Mouse (Mus musculus) heart, embryonic 11.5 days (tissue): Measurements from ENCODE around the gene Fam19a1. TPM values are rescaled to one million over a fixed set of nuclear protein-coding genes. Genes with fewer than 3 reads are reported as not detected.
A peak's percentile ranks its signal among the peaks of the same experiment; 100 is the strongest.

Experiments used
- ATAC-seq: fragments of 200-750 bp; cut with Nextera tagmentation; replicated peaks from 2 replicates; pipeline ENCODE4 v1.8.0; 2017; ENCODE audit warnings: moderate library complexity; ENCODE audit not compliant: insufficient number of reproducible peaks, low FRiP score, low TSS enrichment
- H3K27ac ChIP-seq: fragments of 300-500 bp; sonication (generic); 2 replicates; pipeline ENCODE4 v1.5.1; 2014; ENCODE audit warnings: mild to moderate bottlenecking, low read depth, low read length
- H3K27me3 ChIP-seq: fragments of 300-500 bp; sonication (generic); 2 replicates; pipeline ENCODE4 v1.6.1; 2014; ENCODE audit warnings: mild to moderate bottlenecking, low read length, mixed read lengths; ENCODE audit not compliant: control insufficient read depth, insufficient read depth
- H3K36me3 ChIP-seq: fragments of 300-500 bp; sonication (generic); 2 replicates; pipeline ENCODE4 v1.6.1; 2014; ENCODE audit warnings: mild to moderate bottlenecking, low read length, moderate library complexity, mixed read lengths; ENCODE audit not compliant: control insufficient read depth, insufficient read depth
- H3K4me1 ChIP-seq: fragments of 300-500 bp; sonication (generic); 2 replicates; pipeline ENCODE4 v1.6.1; 2014; ENCODE audit warnings: low read length; ENCODE audit not compliant: control insufficient read depth, insufficient read depth
- H3K4me2 ChIP-seq: fragments of 300-500 bp; sonication (generic); 2 replicates; pipeline ENCODE4 v1.6.1; 2014; ENCODE audit warnings: mild to moderate bottlenecking, moderate library complexity
- H3K4me3 ChIP-seq: fragments of 300-500 bp; sonication (generic); 2 replicates; pipeline ENCODE4 v1.5.1; 2014; ENCODE audit warnings: low read depth, low read length
- H3K9ac ChIP-seq: fragments of 300-500 bp; sonication (generic); 2 replicates; pipeline ENCODE4 v1.6.1; 2014; ENCODE audit warnings: mild to moderate bottlenecking, low read depth, low read length, moderate library complexity
- H3K9me3 ChIP-seq: fragments of 300-500 bp; sonication (generic); replicated peaks from 2 replicates; pipeline ENCODE4 v1.6.1; 2016; ENCODE audit warnings: low read length; ENCODE audit not compliant: control insufficient read depth
- WGBS: fragments of 180-500 bp; shearing (Covaris S2); extraction: QIAGEN DNeasy Blood & Tissue Kit; methylation state at CpG from one replicate; pipeline ENCODE4 v1.1.7; 2014; ENCODE audit not compliant: insufficient replicate concordance; 5-methylcytosine and 5-hydroxymethylcytosine counted together
- polyA plus RNA-seq: library from polyadenylated mRNA; unstranded; fragments of >200 nt; fragmentation: Nextera tagmentation; extraction: Ambion mirVana; gene quantifications from 2 replicates; pipeline ENCODE4 v1.2.1, GENCODE M21; 2014

Fam19a1 gene
- polyA plus RNA-seq, result 0.48 and 0.50 TPM in 2 replicates

- Histone ChIP-seq H3K4me3 (no peak within 1 kb of the TSS), H3K4me2 (peak within 1 kb of the TSS; percentile 37), H3K9me3 (no peaks in the 10 kb centered on the region), H3K36me3 (no peaks in the 10 kb centered on the region), H3K27me3 (no peaks in the 10 kb centered on the region), H3K27ac (no peak within 1 kb of the TSS), H3K9ac (no peak within 1 kb of the TSS), H3K4me1 (no peaks in the 10 kb centered on the region)
- WGBS, result 32% methylated on average over 6 of the region's 6 CpGs
- no peak for ATAC-seq
Measured at GRCm38 (mm10) chr6:96112854-96113253, at the start of gene Fam19a1. TSS of gene Fam19a1 (plus strand) at chr6:96113154.

DNA sequence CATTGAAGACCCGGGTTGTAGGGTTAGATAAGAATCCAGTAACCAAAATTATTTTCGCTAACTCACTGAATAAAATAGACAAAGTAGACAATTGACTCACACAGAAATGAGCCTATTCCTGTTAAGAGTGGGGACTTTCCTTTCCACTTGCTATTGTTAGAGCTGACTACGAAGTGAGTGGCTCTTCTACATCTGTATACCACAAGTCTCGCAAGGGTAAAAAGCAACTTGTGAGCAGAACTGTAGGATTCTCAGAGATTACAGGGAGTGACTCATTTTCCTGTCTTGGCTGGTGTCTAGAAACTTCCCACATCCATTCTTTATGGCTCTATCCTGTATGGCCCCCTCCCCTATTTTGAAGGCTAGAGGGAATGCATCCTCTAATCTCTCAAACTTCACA is 41.9 kb upstream of the Fam19a1 start:
- Histone ChIP-seq H3K4me2 (no peak overlapping the region), H3K9me3 (no peaks in the 10 kb centered on the region), H3K27ac (no peak overlapping the region), H3K9ac (no peak overlapping the region), H3K4me3 (no peak overlapping the region), H3K27me3 (no peaks in the 10 kb centered on the region), H3K36me3 (no peaks in the 10 kb centered on the region), H3K4me1 (no peaks in the 10 kb centered on the region)
- 61% methylated on average over 4 of the region's 4 CpGs for WGBS
- no peak for ATAC-seq

GRCm38 (mm10) chr6:96071567-96071966 is 41.4 kb upstream of the Fam19a1 start:
- Histone ChIP-seq H3K4me2 (no peak overlapping the region), H3K27me3 (no peaks in the 10 kb centered on the region), H3K27ac (no peak overlapping the region), H3K9ac (no peak overlapping the region), H3K9me3 (no peaks in the 10 kb centered on the region), H3K36me3 (no peaks in the 10 kb centered on the region), H3K4me1 (no peaks in the 10 kb centered on the region), H3K4me3 (no peak overlapping the region)
- ATAC-seq, result no peak

DNA sequence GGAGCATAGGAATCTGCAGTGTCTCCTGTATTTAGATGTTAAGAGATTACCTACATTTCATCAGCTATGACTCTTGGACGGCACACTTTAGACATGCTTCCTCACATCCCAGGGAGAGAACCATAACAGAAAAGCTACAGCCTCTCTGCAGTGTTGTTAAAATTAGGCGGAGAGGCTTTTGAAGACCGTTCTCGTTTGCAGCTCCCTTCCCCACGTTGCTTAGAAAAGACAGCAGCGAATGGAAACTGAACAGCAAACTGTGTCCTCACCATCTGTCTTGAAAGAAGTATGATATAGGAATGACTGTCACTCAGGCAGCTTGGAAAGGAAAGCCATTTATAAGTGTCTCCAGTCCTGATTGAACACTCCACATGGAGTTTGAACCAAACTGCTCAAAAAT is 23.0 kb upstream of the Fam19a1 start:
- H3K9me3 ChIP-seq, result no peaks in the 10 kb centered on the region
- H3K27ac ChIP-seq, result no peak overlapping the region
- ATAC-seq, result no peak
- H3K4me2 ChIP-seq, result no peak overlapping the region
- H3K9ac ChIP-seq, result no peak overlapping the region
- 77% methylated on average over 6 of the region's 6 CpGs for WGBS
- no peaks in the 10 kb centered on the region for H3K36me3 ChIP-seq
- H3K4me1 ChIP-seq, result no peaks in the 10 kb centered on the region
- no peaks in the 10 kb centered on the region for H3K27me3 ChIP-seq
- no peak overlapping the region for H3K4me3 ChIP-seq

DNA sequence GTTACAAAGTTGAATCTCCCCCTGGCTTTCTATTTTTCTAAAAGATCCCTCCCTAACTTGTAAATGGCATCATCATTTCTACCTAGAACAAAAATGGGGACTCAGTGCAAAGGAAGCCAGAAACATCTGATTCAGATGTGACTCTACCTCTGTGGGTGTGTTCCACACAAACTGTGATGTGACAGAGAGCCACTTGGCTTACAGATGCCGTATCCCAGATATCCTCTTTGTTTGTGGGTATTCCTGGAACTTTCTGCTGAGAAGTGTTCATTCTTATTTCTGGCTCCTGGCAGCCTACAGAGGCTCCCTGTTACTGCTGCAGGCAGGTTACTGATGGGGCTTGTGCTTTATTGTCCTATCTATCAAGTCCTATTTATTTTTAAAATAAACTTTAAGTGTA is 19.2 kb upstream of the Fam19a1 start:
- 69% methylated on average over 1 of the region's 1 CpGs for WGBS
- no peak for ATAC-seq
- no peaks in the 10 kb centered on the region for H3K9me3 ChIP-seq
- no peak overlapping the region for H3K9ac ChIP-seq
- no peaks in the 10 kb centered on the region for H3K4me1 ChIP-seq
- H3K27ac ChIP-seq, result no peak overlapping the region
- H3K4me3 ChIP-seq, result no peak overlapping the region
- H3K36me3 ChIP-seq, result no peaks in the 10 kb centered on the region
- H3K4me2 ChIP-seq, result no peak overlapping the region
- no peaks in the 10 kb centered on the region for H3K27me3 ChIP-seq

GRCm38 (mm10) chr6:96098225-96098624 is 14.7 kb upstream of the Fam19a1 start:
- no peaks in the 10 kb centered on the region for H3K4me1 ChIP-seq
- no peak overlapping the region for H3K4me3 ChIP-seq
- H3K4me2 ChIP-seq, result no peak overlapping the region
- ATAC-seq, result no peak
- H3K9me3 ChIP-seq, result no peaks in the 10 kb centered on the region
- no peak overlapping the region for H3K27ac ChIP-seq
- no peaks in the 10 kb centered on the region for H3K36me3 ChIP-seq
- 77% methylated on average over 6 of the region's 6 CpGs for WGBS
- H3K27me3 ChIP-seq, result no peaks in the 10 kb centered on the region
- H3K9ac ChIP-seq, result no peak overlapping the region

DNA sequence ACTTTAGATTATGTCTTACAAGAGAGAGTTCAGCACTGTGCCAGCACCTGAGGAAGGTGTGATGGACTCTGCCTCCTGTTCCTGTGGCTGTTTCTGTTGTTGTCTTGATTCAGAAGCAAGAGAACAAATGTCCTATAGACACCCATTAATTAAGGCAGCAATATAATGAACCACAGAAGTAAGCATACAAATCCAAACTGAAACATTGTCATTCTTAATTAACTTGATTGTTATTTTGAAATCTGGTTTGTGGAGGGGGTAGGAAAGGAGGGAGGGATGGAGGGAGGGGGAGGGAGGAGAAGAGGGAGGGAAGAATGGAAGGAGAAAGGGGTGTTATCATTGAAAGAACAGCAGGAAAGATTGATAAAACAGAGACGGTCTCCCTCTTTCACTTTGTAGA is 1.3 kb upstream of the Fam19a1 start:
- Histone ChIP-seq H3K9ac (no peak overlapping the region), H3K27me3 (no peaks in the 10 kb centered on the region), H3K9me3 (no peaks in the 10 kb centered on the region), H3K4me2 (no peak overlapping the region), H3K4me3 (no peak overlapping the region), H3K36me3 (no peaks in the 10 kb centered on the region), H3K4me1 (no peaks in the 10 kb centered on the region), H3K27ac (no peak overlapping the region)
- no peak for ATAC-seq
- 30% methylated on average over 1 of the region's 1 CpGs for WGBS

- H3K27ac ChIP-seq, result no peak overlapping the region
- no peaks in the 10 kb centered on the region for H3K9me3 ChIP-seq
- 11% methylated on average over 1 of the region's 1 CpGs for WGBS
- no peaks in the 10 kb centered on the region for H3K36me3 ChIP-seq
- no peaks in the 10 kb centered on the region for H3K4me1 ChIP-seq
- ATAC-seq, result no peak
- H3K9ac ChIP-seq, result no peak overlapping the region
- H3K4me2 ChIP-seq, result no peak overlapping the region
- no peaks in the 10 kb centered on the region for H3K27me3 ChIP-seq
- H3K4me3 ChIP-seq, result no peak overlapping the region
Measured at GRCm38 (mm10) chr6:96114151-96114550, 1.2 kb downstream of the Fam19a1 start.

- no peaks in the 10 kb centered on the region for H3K27me3 ChIP-seq
- no peak for ATAC-seq
- H3K9me3 ChIP-seq, result no peaks in the 10 kb centered on the region
- H3K4me1 ChIP-seq, result no peaks in the 10 kb centered on the region
- H3K4me2 ChIP-seq, result peak overlapping the region; percentile 97
- H3K9ac ChIP-seq, result peak overlapping the region; percentile 72
- WGBS, result 10% methylated on average over 6 of the region's 6 CpGs
- no peaks in the 10 kb centered on the region for H3K36me3 ChIP-seq
- no peak overlapping the region for H3K27ac ChIP-seq
- peak overlapping the region; percentile 63 for H3K4me3 ChIP-seq
Measured at GRCm38 (mm10) chr6:96116148-96116533, 3.2 kb downstream of the Fam19a1 start.
